In genomic region chr11:56925368-56925896, GRCm38 (mm10) we compare ENCODE assay signal across 15 mouse cellular contexts.
A peak's percentile ranks its signal among the peaks of the same experiment; 100 is the strongest.
DNase-seq lines count a peak whose midpoint lies in the region; ATAC-seq and TF ChIP-seq lines count a peak whose summit lies in the region.
"Had no signal": no experiment of that assay in that cellular context is flagged by ENCODE, and none has a peak within 500 bp of the region (broad histone marks: within the 10 kb centered on the region; RNA-seq: fewer than 3 reads in every experiment).

No protein-coding gene starts in this region.

- no peaks in the 10 kb centered on the region for H3K9me3 ChIP-seq in hindbrain, postnatal 0 days (ENCODE audit: low read length)
- H3K9me3 ChIP-seq in hindbrain, embryonic 14.5 days (ENCODE audit: control insufficient read depth, low read length) = no peaks in the 10 kb centered on the region
- H3K9me3 ChIP-seq: embryonic facial prominence, embryonic 10.5 days; limb, embryonic 12.5 days; liver, embryonic 15.5 days had no signal

- H3K4me3 ChIP-seq in hindbrain, postnatal 0 days (ENCODE audit: low read length) = no peak overlapping the region
- no peak overlapping the region for H3K4me3 ChIP-seq in hindbrain, embryonic 14.5 days (replicated peaks; ENCODE audit: low read length)
- no peak overlapping the region for H3K4me3 ChIP-seq in myocyte
- H3K4me3 ChIP-seq: embryonic facial prominence, embryonic 10.5 days; layer of hippocampus, adult 2 months; limb, embryonic 12.5 days; liver, embryonic 15.5 days had no signal

- no peak overlapping the region for H3ac ChIP-seq in myocyte (ENCODE audit: control insufficient read depth, insufficient read length)

- no peak overlapping the region for H3K4me2 ChIP-seq in hindbrain, postnatal 0 days (ENCODE audit: low read depth, low read length)
- H3K4me2 ChIP-seq in hindbrain, embryonic 14.5 days (replicated peaks) = no peak overlapping the region
- H3K4me2 ChIP-seq in myocyte (ENCODE audit: low read depth) = no peak overlapping the region
- H3K4me2 ChIP-seq: limb, embryonic 12.5 days; liver, embryonic 15.5 days had no signal

- H3K4me1 ChIP-seq in hindbrain, postnatal 0 days (ENCODE audit: insufficient read depth, low read length) = peaks cover 6% of the 10 kb centered on the region; the same call in 1 of the 2 replicates
- H3K4me1 ChIP-seq in hindbrain, embryonic 14.5 days (replicated peaks; ENCODE audit: control insufficient read depth, insufficient read depth, low read length) = no peaks in the 10 kb centered on the region
- H3K4me1 ChIP-seq: embryonic facial prominence, embryonic 10.5 days; limb, embryonic 12.5 days; liver, embryonic 15.5 days had no signal

- no peak overlapping the region for H3K9ac ChIP-seq in hindbrain, postnatal 0 days (replicated peaks; ENCODE audit: low read length)
- no peak overlapping the region for H3K9ac ChIP-seq in hindbrain, embryonic 14.5 days
- H3K9ac ChIP-seq: limb, embryonic 12.5 days; liver, embryonic 15.5 days had no signal

- DNase-seq in hindbrain, postnatal 0 days (ENCODE audit: low spot score) = peak; percentile 65
- no peak for DNase-seq in hindbrain, embryonic 14.5 days (ENCODE audit: low spot score)
- peak; percentile 38 to 39 for DNase-seq in right cerebral cortex, postnatal 10 days (ENCODE audit: low spot score in 2 of 2)
- no peak for DNase-seq in right cerebral cortex, postnatal 4 days
- DNase-seq in cerebellum, postnatal 36 days = peak; percentile 3 to 12
- no peak for DNase-seq in adrenal gland, postnatal 25 days
- DNase-seq: adrenal gland, adult 8-10 months; heart, adult 18-20 months; kidney, adult 8-10 months had no signal

- H3K36me3 ChIP-seq in hindbrain, postnatal 0 days (ENCODE audit: insufficient read depth, low read length) = no peaks in the 10 kb centered on the region
- no peaks in the 10 kb centered on the region for H3K36me3 ChIP-seq in hindbrain, embryonic 14.5 days (replicated peaks; ENCODE audit: control insufficient read depth, insufficient read depth)
- no peaks in the 10 kb centered on the region for H3K36me3 ChIP-seq in myocyte (ENCODE audit: control insufficient read depth, insufficient read depth)
- H3K36me3 ChIP-seq: embryonic facial prominence, embryonic 10.5 days; limb, embryonic 12.5 days; liver, embryonic 15.5 days had no signal

- 48% methylated on average over 7 of the region's 7 CpGs for WGBS in hindbrain, postnatal 0 days
- WGBS in hindbrain, embryonic 14.5 days = 81% methylated on average over 7 of the region's 7 CpGs

- no peak overlapping the region for H3K27ac ChIP-seq in hindbrain, postnatal 0 days
- H3K27ac ChIP-seq in hindbrain, embryonic 14.5 days = no peak overlapping the region
- H3K27ac ChIP-seq: embryonic facial prominence, embryonic 10.5 days; layer of hippocampus, adult 2 months; limb, embryonic 12.5 days; liver, embryonic 15.5 days had no signal

- peak; percentile 75 for ATAC-seq in hindbrain, postnatal 0 days
- ATAC-seq in hindbrain, embryonic 14.5 days (ENCODE audit: low FRiP score) = no peak
- ATAC-seq in erythroblast, adult 5-6 weeks (replicated peaks; ENCODE audit: low FRiP score, poor library complexity, severe bottlenecking) = no peak

- no peak for TF ChIP-seq POLR2A in myocyte (IDR thresholded peaks at IDR 0.05; ENCODE audit: insufficient read length, low read depth)

- TF ChIP-seq CTCF in hindbrain, postnatal 0 days (IDR thresholded peaks at IDR 0.05; ENCODE audit: low read depth) = no peak

- H3K79me2 ChIP-seq in myocyte (ENCODE audit: control insufficient read depth, insufficient read depth) = no peaks in the 10 kb centered on the region

- no peaks in the 10 kb centered on the region for H3K27me3 ChIP-seq in hindbrain, postnatal 0 days (ENCODE audit: insufficient read depth, low read length)
- H3K27me3 ChIP-seq in hindbrain, embryonic 14.5 days (ENCODE audit: control insufficient read depth, insufficient read depth, low read length) = no peaks in the 10 kb centered on the region
- H3K27me3 ChIP-seq in myocyte (ENCODE audit: control insufficient read depth, insufficient read depth, insufficient read length) = no peaks in the 10 kb centered on the region
- H3K27me3 ChIP-seq: limb, embryonic 12.5 days; liver, embryonic 15.5 days had no signal

TF ChIP-seq in myocyte, 11 proteins besides CTCF, POLR2A, EP300 and RAD21:
- TF ChIP-seq CEBPB (IDR thresholded peaks at IDR 0.05; ENCODE audit: insufficient read depth, poor library complexity, severe bottlenecking) (no peak), POLR2AphosphoS2 (IDR thresholded peaks at IDR 0.05; ENCODE audit: insufficient read length, low read depth) (no peak), TCF3 (IDR thresholded peaks at IDR 0.05; ENCODE audit: insufficient read length, low read depth) (no peak), E2F4 (IDR thresholded peaks at IDR 0.05; ENCODE audit: insufficient read depth) (no peak), TCF12 (IDR thresholded peaks at IDR 0.05; ENCODE audit: insufficient read depth, poor library complexity, severe bottlenecking) (peak; percentile 12), MYOG (IDR thresholded peaks at IDR 0.05; ENCODE audit: control insufficient read depth in 1 of 3, insufficient read depth in 1 of 3, insufficient read length in 2 of 3, low read depth in 2 of 3) (peak in 1 of 3 experiments; percentile 41), MYOD1 (IDR thresholded peaks at IDR 0.05; ENCODE audit: control insufficient read depth in 1 of 3, insufficient read length in 2 of 3, low read depth in 2 of 3) (peak in 1 of 3 experiments; percentile 81), SRF (IDR thresholded peaks at IDR 0.05; ENCODE audit: control insufficient read depth, insufficient read length, low read depth) (no peak), REST (IDR thresholded peaks at IDR 0.05; ENCODE audit: insufficient read depth, insufficient read length) (no peak), MAX (IDR thresholded peaks at IDR 0.05; ENCODE audit: low read depth) (no peak), USF1 (IDR thresholded peaks at IDR 0.05; ENCODE audit: low read depth) (no peak)

Comparison
In these comparisons a context has a peak if more than half of its experiments do, and no peak if none do; other contexts are left out.
1. DNase-seq: peak in hindbrain, postnatal 0 days (single experiment), right cerebral cortex, postnatal 10 days (2 of 2) and cerebellum, postnatal 36 days (2 of 2); none in hindbrain, embryonic 14.5 days (single experiment), right cerebral cortex, postnatal 4 days (single experiment) and adrenal gland, postnatal 25 days (single experiment).